Comparison of ENCODE assay signal across 10 mouse cellular contexts in genomic region chr11:111042175-111042574, GRCm38 (mm10). TPM values are rescaled to one million over a fixed set of nuclear protein-coding genes. Genes with fewer than 3 reads are reported as not detected.
DNase-seq lines count a peak whose midpoint lies in the region; ATAC-seq lines count a peak whose summit lies in the region.
"Had no signal": no experiment of that assay in that cellular context is flagged by ENCODE, and none has a peak within 500 bp of the region (broad histone marks: within the 10 kb centered on the region; RNA-seq: fewer than 3 reads in every experiment).

No protein-coding gene starts in this region.

- no peaks in the 10 kb centered on the region for H3K36me3 ChIP-seq in forebrain, embryonic 11.5 days (ENCODE audit: control insufficient read depth, insufficient read depth, low read length)
- H3K36me3 ChIP-seq: G1E; limb, embryonic 13.5 days had no signal

- no peak overlapping the region for H3K9ac ChIP-seq in forebrain, embryonic 11.5 days (ENCODE audit: low read length)
- H3K9ac ChIP-seq: limb, embryonic 13.5 days had no signal

- 55% methylated on average over 5 of the region's 5 CpGs for WGBS in forebrain, embryonic 11.5 days

- no peaks in the 10 kb centered on the region for H3K9me3 ChIP-seq in forebrain, embryonic 11.5 days (ENCODE audit: control insufficient read depth, low read length)
- H3K9me3 ChIP-seq: G1E; limb, embryonic 13.5 days had no signal

- H3K27me3 ChIP-seq in forebrain, embryonic 11.5 days (ENCODE audit: control insufficient read depth, insufficient read depth, low read length), result no peaks in the 10 kb centered on the region
- H3K27me3 ChIP-seq: limb, embryonic 13.5 days had no signal

- peak; percentile 65 to 70 for DNase-seq in cerebellum, postnatal 14 days
- peak; percentile 16 to 37 for DNase-seq in left cerebral cortex, adult 18-20 months (ENCODE audit: low spot score in 2 of 2)
- no peak for DNase-seq in left cerebral cortex, adult 11 months (ENCODE audit: low spot score)
- peak; percentile 28 for DNase-seq in ES-CJ7 (ENCODE audit: low read depth, low spot score)
- DNase-seq in heart, postnatal 4 days, result peak; percentile 50
- peak; percentile 7 to 13 for DNase-seq in spleen, postnatal 36 days (ENCODE audit: low spot score in 2 of 2)
- DNase-seq in forebrain, embryonic 11.5 days (ENCODE audit: low spot score), result no peak

- H3K27ac ChIP-seq in forebrain, embryonic 11.5 days (ENCODE audit: low read depth, low read length), result no peak overlapping the region
- H3K27ac ChIP-seq: limb, embryonic 13.5 days had no signal

- no peaks in the 10 kb centered on the region for H3K4me1 ChIP-seq in forebrain, embryonic 11.5 days (replicated peaks; ENCODE audit: control insufficient read depth, insufficient read depth, low read length)
- H3K4me1 ChIP-seq: limb, embryonic 13.5 days had no signal

- no peak overlapping the region for H3K4me2 ChIP-seq in forebrain, embryonic 11.5 days (ENCODE audit: low read depth, low read length, severe bottlenecking)
- H3K4me2 ChIP-seq: limb, embryonic 13.5 days had no signal

- ATAC-seq in cerebellum, adult (ENCODE audit: insufficient number of reproducible peaks, low FRiP score, low TSS enrichment), result no peak
- ATAC-seq in forebrain, embryonic 11.5 days (replicated peaks; ENCODE audit: low FRiP score), result no peak

- H3K4me3 ChIP-seq in forebrain, embryonic 11.5 days (ENCODE audit: low read depth, low read length), result no peak overlapping the region
- H3K4me3 ChIP-seq: limb, embryonic 13.5 days had no signal

RNA-seq across cellular contexts. Expression of gene Kcnj2, which starts 23.8 kb away (rescaled TPM):
- 10 to 100 TPM; 15.8 to 17.7 TPM for total RNA-seq in left cerebral cortex, adult 18-20 months (2021)
- 10 to 100 TPM; 23.8 to 33.4 TPM for total RNA-seq in heart, postnatal 4 days (2021)
- 0.33 and 0.40 TPM in 2 replicates for polyA plus RNA-seq in forebrain, embryonic 11.5 days (2014; fragmentation: Nextera tagmentation; extraction: Ambion mirVana)
- polyA plus RNA-seq: G1E had no signal

Comparison
In these comparisons a context has a peak if more than half of its experiments do, and no peak if none do; other contexts are left out.
1. DNase-seq: peak in cerebellum, postnatal 14 days (2 of 2), left cerebral cortex, adult 18-20 months (2 of 2), ES-CJ7 (single experiment), heart, postnatal 4 days (single experiment) and spleen, postnatal 36 days (2 of 2); none in left cerebral cortex, adult 11 months (single experiment) and forebrain, embryonic 11.5 days (single experiment).